Mouse (Mus musculus): Measurements from ENCODE around the gene Sept5. TPM values are rescaled to one million over a fixed set of nuclear protein-coding genes. Genes with fewer than 3 reads are reported as not detected.

Gene Sept5
- polyA plus RNA-seq, 1 experiment from 2014 or later: 1.7 TPM

- no peak for DNase-seq (ENCODE audit: low spot score)
These were observed 3.1 kb upstream of the Sept5 start for GRCm38 (mm10) chr16:18632816-18633215.

- no peak for DNase-seq (ENCODE audit: low spot score)
These were observed 2.3 kb upstream of the Sept5 start for GRCm38 (mm10) chr16:18632059-18632458.

GRCm38 (mm10) chr16:18631141-18631540 lies 1.4 kb upstream of the Sept5 start:
- no peak for DNase-seq (ENCODE audit: low spot score)

- DNase-seq (ENCODE audit: low spot score): no peak
These were observed 537 bp upstream of the Sept5 start for GRCm38 (mm10) chr16:18630291-18630690.

- no peak for DNase-seq (ENCODE audit: low spot score)
These were observed 810 bp downstream of the Sept5 start for GRCm38 (mm10) chr16:18628948-18629340.

GRCm38 (mm10) chr16:18628206-18628947 lies 1.4 kb downstream of the Sept5 start:
- no peak for DNase-seq (ENCODE audit: low spot score)

GRCm38 (mm10) chr16:18627163-18627562 lies 2.6 kb downstream of the Sept5 start:
- DNase-seq (ENCODE audit: low spot score): no peak

- peak; percentile 83 for DNase-seq (ENCODE audit: low spot score)
These were observed 3.3 kb downstream of the Sept5 start, which contains the start of gene Gm49601 for GRCm38 (mm10) chr16:18626376-18626878. Gene Gm49601 (minus strand): TSS chr16:18626427.

GRCm38 (mm10) chr16:18625791-18626311 lies 3.9 kb downstream of the Sept5 start:
- no peak for DNase-seq (ENCODE audit: low spot score)

- no peak for DNase-seq (ENCODE audit: low spot score)
These were observed 4.7 kb downstream of the Sept5 start for GRCm38 (mm10) chr16:18625097-18625496.

GRCm38 (mm10) chr16:18624641-18625040 lies 5.1 kb downstream of the Sept5 start:
- DNase-seq (ENCODE audit: low spot score): no peak

- DNase-seq (ENCODE audit: low spot score): no peak
These were observed 5.8 kb downstream of the Sept5 start for GRCm38 (mm10) chr16:18623751-18624540.

- no peak for DNase-seq (ENCODE audit: low spot score)
These were observed 6.6 kb downstream of the Sept5 start for GRCm38 (mm10) chr16:18622916-18623750.

- DNase-seq (ENCODE audit: low spot score): no peak
These were observed 7.7 kb downstream of the Sept5 start, which contains the start of gene Gp1bb for GRCm38 (mm10) chr16:18622019-18622418. Gene Gp1bb (minus strand): TSS chr16:18622403.

- no peak for DNase-seq (ENCODE audit: low spot score)
These were observed 8.3 kb downstream of the Sept5 start for GRCm38 (mm10) chr16:18621362-18622001.

GRCm38 (mm10) chr16:18620601-18621361 lies 9.0 kb downstream of the Sept5 start:
- DNase-seq (ENCODE audit: low spot score): no peak

GRCm38 (mm10) chr16:18620201-18620600 lies 9.6 kb downstream of the Sept5 start:
- DNase-seq (ENCODE audit: low spot score): no peak

GRCm38 (mm10) chr16:18619110-18619509 lies 10.6 kb downstream of the Sept5 start:
- peak; percentile 40 for DNase-seq (ENCODE audit: low spot score)

GRCm38 (mm10) chr16:18618297-18618696 lies 11.5 kb downstream of the Sept5 start:
- no peak for DNase-seq (ENCODE audit: low spot score)

All from thymus, postnatal 0 days (tissue).